Mouse (Mus musculus) thymus, postnatal 25 days (tissue): ENCODE data around the gene Spata18.

ENCODE experiments used
- DNase-seq: peaks from one replicate; pipeline ENCODE4 v3.0.0; 2022

Gene Spata18

GRCm38 (mm10) chr5:73651061-73651854 is at the start of gene Spata18:
Gene Spata18 (plus strand): TSS chr5:73651379.
- peak; percentile 12 for DNase-seq

- no peak for DNase-seq
Measured at GRCm38 (mm10) chr5:73602865-73603264, 48.3 kb upstream of the Spata18 start.

- no peak for DNase-seq
Measured at GRCm38 (mm10) chr5:73604542-73604941, 46.6 kb upstream of the Spata18 start.

- no peak for DNase-seq
Measured at GRCm38 (mm10) chr5:73604964-73605363, 46.2 kb upstream of the Spata18 start.

- DNase-seq = no peak
Measured at GRCm38 (mm10) chr5:73611071-73611470, 40.1 kb upstream of the Spata18 start.

GRCm38 (mm10) chr5:73613296-73613695 is 37.9 kb upstream of the Spata18 start:
- no peak for DNase-seq

- DNase-seq = peak; percentile 19
Measured at GRCm38 (mm10) chr5:73615211-73615610, 36.0 kb upstream of the Spata18 start.

- DNase-seq = no peak
Measured at GRCm38 (mm10) chr5:73618969-73619368, 32.2 kb upstream of the Spata18 start.

GRCm38 (mm10) chr5:73625505-73625904 is 25.7 kb upstream of the Spata18 start:
- DNase-seq = no peak

- DNase-seq = no peak
Measured at GRCm38 (mm10) chr5:73626842-73627241, 24.3 kb upstream of the Spata18 start.

GRCm38 (mm10) chr5:73627559-73627958 is 23.6 kb upstream of the Spata18 start:
- no peak for DNase-seq

GRCm38 (mm10) chr5:73627991-73628390 is 23.2 kb upstream of the Spata18 start:
- DNase-seq = no peak

- peak; percentile 36 for DNase-seq
Measured at GRCm38 (mm10) chr5:73630141-73630540, 21.0 kb upstream of the Spata18 start.

- no peak for DNase-seq
Measured at GRCm38 (mm10) chr5:73631001-73631558, 20.1 kb upstream of the Spata18 start.

GRCm38 (mm10) chr5:73632291-73632690 is 18.9 kb upstream of the Spata18 start, which contains the start of gene Lrrc66:
Gene Lrrc66 (minus strand): TSS chr5:73632526.
- DNase-seq = no peak

GRCm38 (mm10) chr5:73633141-73633540 is 18.0 kb upstream of the Spata18 start:
- peak; percentile 75 for DNase-seq

- no peak for DNase-seq
Measured at GRCm38 (mm10) chr5:73637337-73638107, 13.7 kb upstream of the Spata18 start.

GRCm38 (mm10) chr5:73641058-73641457 is 10.1 kb upstream of the Spata18 start:
- DNase-seq = no peak

GRCm38 (mm10) chr5:73642091-73642490 is 9.1 kb upstream of the Spata18 start:
- peak; percentile 59 for DNase-seq

GRCm38 (mm10) chr5:73647261-73647900 is 3.8 kb upstream of the Spata18 start, which contains the start of gene Sgcb:
Gene Sgcb (minus strand): TSS chr5:73647790.
- DNase-seq = peak; percentile 91

- DNase-seq = peak; percentile 28
Measured at GRCm38 (mm10) chr5:73650365-73650964, 714 bp upstream of the Spata18 start.

GRCm38 (mm10) chr5:73651855-73652201 is 649 bp downstream of the Spata18 start:
- no peak for DNase-seq

GRCm38 (mm10) chr5:73666695-73667094 is 15.5 kb downstream of the Spata18 start:
- no peak for DNase-seq
